Mouse (Mus musculus): ENCODE results near the gene Hist2h2aa2.
"Not testable (repeated sequence)": the region's sequence is repeated elsewhere in the genome, so short reads cannot be mapped to it uniquely, and the experiment has no call there.

Gene Hist2h2aa2

DNA sequence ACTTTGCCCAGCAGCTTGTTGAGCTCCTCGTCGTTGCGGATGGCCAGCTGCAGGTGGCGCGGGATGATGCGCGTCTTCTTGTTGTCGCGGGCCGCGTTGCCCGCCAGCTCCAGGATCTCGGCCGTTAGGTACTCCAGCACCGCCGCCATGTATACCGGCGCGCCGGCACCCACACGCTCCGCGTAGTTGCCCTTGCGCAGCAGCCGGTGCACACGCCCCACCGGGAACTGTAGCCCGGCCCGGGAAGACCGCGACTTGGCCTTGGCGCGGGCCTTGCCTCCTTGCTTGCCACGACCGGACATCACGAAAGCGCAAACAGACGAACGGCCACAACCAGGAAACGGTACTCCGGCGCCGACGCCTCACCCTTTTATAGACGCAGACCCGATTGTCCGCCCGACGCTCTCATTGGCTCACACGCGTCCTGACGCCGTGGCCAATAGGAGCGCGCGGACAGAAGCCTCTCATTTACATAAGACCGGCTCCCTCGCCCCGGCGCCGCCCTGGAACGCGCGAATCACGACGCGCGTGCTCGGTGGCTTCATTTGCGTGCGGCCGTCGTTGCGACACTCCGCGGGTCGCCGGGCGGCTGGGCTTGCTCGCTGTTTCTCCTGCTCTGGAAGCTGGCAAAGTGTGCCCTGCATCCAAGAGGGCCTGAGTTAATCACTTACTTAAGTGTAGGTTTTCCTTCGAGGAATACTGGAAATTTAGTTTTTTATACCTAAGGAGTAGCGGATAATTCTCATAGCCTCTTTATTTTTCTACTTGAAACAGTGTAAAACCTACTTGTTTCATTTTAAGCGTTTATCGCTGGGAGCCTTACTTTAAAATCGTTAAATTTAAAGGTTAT, at the start of gene Hist2h2aa2:
Gene Hist2h2aa2, minus strand, starts transcription at position 328 of the 850 bp plus-strand sequence.
- peak; percentile 97 to 98 for DNase-seq

GRCm38 (mm10) chr3:96289201-96289600, 49.1 kb upstream of the Hist2h2aa2 start:
- no peak for DNase-seq

DNA sequence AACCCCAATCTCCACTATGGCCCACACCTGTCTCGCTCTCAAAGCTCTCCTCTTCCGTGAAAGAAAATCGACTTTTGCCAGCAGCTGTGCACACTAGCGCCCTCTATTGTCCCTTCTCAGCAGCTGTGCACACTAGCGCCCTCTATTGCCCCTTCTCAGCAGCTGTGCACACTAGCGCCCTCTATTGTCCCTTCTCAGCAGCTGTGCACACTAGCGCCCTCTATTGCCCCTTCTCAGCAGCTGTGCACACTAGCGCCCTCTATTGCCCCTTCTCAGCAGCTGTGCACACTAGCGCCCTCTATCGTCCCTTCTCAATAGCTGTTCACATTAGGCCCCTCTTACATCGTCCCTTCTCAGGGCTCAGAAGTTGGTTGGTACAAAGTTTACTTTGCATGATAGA, 47.3 kb upstream of the Hist2h2aa2 start:
- DNase-seq: not testable (repeated sequence)

DNA sequence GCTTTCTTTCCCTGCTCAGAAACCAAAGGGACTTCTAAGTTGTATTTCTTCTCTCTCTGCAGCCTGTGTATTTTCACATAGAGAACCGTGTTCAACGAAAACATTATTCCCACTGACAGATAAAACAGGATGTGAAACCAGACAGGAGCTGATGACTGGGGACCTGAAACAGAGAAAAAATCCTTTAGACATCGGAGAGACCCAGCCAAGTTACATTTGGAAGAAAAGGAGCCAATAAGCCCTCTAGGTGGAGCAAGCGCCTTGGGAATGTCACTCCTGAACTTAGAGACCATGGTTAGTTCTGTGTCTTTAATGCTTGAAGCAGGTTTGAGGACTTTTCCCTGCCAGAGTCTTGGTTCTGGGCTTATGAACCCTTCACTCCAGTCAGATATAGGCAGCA, 44.4 kb upstream of the Hist2h2aa2 start:
- DNase-seq: no peak

DNA sequence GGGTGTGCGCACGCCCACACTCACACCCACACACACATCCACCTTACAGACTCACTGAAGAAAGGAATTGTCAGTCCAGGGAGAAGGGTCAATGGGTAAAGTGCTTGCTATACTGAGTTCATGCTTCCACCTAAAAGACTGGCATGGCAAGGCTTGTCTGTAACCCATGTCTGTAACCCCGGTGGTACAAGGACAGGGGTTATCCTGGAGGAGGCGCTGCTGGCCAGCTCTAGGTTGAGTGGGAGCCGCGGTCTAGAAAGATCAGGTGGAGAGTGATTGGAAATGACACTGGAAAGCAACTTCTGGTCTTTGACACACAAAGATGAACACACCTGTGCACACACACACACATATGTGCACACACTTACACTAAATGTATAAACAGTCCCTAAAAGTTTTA, 40.6 kb upstream of the Hist2h2aa2 start:
- no peak for DNase-seq

- DNase-seq: peak; percentile 87 to 91
Measured at GRCm38 (mm10) chr3:96277800-96278624, 37.9 kb upstream of the Hist2h2aa2 start.

- no peak for DNase-seq
Measured at GRCm38 (mm10) chr3:96277428-96277799, 37.3 kb upstream of the Hist2h2aa2 start.

DNA sequence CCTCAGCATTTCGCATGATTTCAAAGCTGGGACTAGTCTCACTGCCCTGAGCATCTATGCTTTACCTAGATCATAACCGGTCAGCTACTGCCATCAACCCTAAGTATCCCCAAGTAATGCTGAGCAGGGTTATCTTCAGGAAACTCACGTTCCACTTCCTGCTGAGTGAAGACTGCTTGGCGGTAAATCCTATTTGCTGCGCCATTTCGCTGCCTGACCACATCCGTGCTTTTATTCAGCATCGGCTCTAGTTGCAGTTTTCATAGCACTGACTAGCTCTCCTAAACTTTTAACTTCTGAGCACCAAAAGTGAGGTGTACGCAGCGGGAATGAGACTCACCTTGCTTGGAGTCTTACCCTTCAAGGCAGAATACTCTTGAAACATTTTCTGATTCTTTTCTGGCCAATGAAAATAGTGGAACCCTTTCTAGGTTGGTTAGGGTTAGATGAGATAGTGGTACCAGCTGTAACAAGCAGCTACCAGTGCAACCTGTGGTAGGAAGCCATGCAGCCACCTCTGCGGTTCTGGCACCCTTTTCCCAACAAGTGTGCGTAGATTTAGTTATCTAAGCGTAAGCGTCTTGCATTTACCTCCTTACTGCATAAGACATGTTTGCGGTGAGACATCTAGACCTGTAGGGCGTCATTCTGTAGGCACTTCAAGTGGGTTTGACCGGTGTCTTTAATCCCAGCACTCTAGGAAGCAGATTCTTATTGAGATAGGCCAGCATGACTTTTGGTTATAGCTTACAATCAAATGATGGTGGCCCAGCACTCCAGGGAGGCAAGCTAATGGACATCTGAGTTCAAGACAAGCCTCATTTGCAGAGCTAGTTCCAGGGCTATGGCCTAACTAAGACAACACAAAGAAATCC, 33.8 kb upstream of the Hist2h2aa2 start:
- no peak for DNase-seq

DNA sequence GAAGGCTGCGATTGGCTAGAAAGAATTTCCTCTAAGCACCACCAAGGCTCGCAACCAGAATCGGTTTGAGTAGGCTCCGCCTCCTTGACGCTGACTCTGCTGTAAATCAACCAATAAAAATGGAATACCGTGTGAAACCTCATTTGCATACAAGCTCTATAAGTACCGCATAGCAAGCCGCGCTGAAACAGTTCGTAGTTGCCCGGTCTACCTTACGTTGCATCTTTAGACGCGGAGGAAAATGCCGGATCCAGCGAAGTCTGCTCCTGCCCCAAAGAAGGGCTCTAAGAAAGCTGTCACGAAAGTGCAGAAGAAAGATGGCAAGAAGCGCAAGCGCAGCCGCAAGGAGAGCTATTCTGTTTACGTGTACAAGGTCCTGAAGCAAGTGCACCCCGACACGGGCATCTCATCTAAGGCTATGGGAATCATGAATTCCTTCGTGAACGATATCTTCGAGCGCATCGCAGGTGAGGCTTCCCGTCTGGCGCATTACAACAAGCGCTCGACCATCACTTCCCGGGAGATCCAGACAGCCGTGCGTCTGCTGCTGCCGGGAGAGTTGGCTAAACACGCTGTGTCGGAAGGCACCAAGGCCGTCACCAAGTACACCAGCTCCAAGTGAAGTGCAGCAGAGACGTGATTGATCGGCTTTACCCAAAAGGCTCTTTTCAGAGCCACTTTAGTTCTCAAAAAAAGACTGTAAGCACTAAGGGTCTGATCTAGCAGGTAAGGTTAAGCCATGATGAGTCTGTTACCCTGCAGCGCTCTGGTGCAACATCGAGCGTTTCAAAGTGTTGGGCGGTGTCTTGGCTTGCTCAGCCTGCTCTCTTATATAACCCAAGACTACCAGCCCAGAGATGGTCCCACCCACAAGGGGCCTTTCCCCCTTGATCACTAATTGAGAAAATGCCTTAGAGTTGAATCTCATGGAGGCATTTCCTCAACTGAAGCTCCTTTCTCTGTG, 29.7 kb upstream of the Hist2h2aa2 start, which contains the start of gene Hist2h2bb:
Gene Hist2h2bb, plus strand, starts transcription at position 242 of the 964 bp plus-strand sequence.
- peak; percentile 94 to 95 for DNase-seq

- DNase-seq: not testable (repeated sequence)
Measured at GRCm38 (mm10) chr3:96268776-96269378, 28.8 kb upstream of the Hist2h2aa2 start.

GRCm38 (mm10) chr3:96268051-96268775, 28.1 kb upstream of the Hist2h2aa2 start, which contains the start of gene Hist2h3b:
Gene Hist2h3b (plus strand): TSS chr3:96268654.
- peak; percentile 79 to 80 for DNase-seq

DNA sequence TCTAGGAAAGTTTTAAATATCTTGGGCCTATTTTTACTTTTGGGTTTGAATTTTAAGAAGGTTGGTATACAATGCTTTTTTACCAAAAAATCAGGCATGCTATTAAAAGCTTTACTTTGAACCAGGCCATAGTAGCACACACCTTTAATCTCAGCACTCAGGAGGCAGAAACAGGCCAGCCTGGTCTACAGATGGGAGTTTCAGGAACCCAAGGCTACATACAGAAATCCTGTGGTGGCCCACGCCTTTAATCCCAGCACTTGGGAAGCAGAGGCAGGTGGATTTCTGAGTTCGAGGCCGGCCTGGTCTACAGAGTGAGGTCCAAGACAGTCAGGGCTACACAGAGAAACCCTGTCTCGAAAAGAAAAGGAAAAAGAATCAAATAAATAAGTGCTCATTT, 27.5 kb upstream of the Hist2h2aa2 start:
- DNase-seq: no peak

- no peak for DNase-seq
Measured at GRCm38 (mm10) chr3:96266132-96266710, 26.1 kb upstream of the Hist2h2aa2 start.

GRCm38 (mm10) chr3:96264404-96264949, 24.4 kb upstream of the Hist2h2aa2 start:
- DNase-seq: no peak

GRCm38 (mm10) chr3:96263558-96264403, 23.7 kb upstream of the Hist2h2aa2 start:
- peak; percentile 54 to 57 for DNase-seq

GRCm38 (mm10) chr3:96262979-96263550, 23.0 kb upstream of the Hist2h2aa2 start, which contains the start of gene Hist2h4:
Gene Hist2h4 (minus strand): TSS chr3:96263311.
- peak; percentile 97 to 98 for DNase-seq

- DNase-seq: peak; percentile 90 to 93
Measured at GRCm38 (mm10) chr3:96262216-96262875, 22.3 kb upstream of the Hist2h2aa2 start.
